Mouse (Mus musculus): ENCODE results near the gene Abcb6. TPM values are rescaled to one million over a fixed set of nuclear protein-coding genes. Genes with fewer than 3 reads are reported as not detected.

The Abcb6 gene
- polyA plus RNA-seq, 1 experiment from 2014 or later = 9.4 TPM

GRCm38 (mm10) chr1:75221538-75221937, 41.3 kb upstream of the Abcb6 start:
- Histone ChIP-seq H3K9ac (replicated peaks; ENCODE audit: low read depth) (no peak overlapping the region), H3K36me3 (ENCODE audit: insufficient read depth, low read length) (no peaks in the 10 kb centered on the region), H3K4me1 (ENCODE audit: insufficient read depth, low read depth, low read length) (peaks cover 6% of the 10 kb centered on the region), H3K4me3 (ENCODE audit: low read depth, low read length) (no peak overlapping the region), H3K27ac (ENCODE audit: low read length) (no peak overlapping the region), H3K9me3 (ENCODE audit: low read length) (no peaks in the 10 kb centered on the region), H3K27me3 (replicated peaks; ENCODE audit: insufficient read depth, low read length) (peaks cover 3% of the 10 kb centered on the region), H3K4me2 (replicated peaks; ENCODE audit: low read depth, low read length) (no peak overlapping the region)
- ATAC-seq (no peak), DNase-seq (ENCODE audit: low spot score) (no peak)
- TF ChIP-seq EP300 (IDR thresholded peaks at IDR 0.05) (no peak), CTCF (IDR thresholded peaks at IDR 0.05) (no peak)
- 75% methylated on average over 3 of the region's 3 CpGs for WGBS

DNA sequence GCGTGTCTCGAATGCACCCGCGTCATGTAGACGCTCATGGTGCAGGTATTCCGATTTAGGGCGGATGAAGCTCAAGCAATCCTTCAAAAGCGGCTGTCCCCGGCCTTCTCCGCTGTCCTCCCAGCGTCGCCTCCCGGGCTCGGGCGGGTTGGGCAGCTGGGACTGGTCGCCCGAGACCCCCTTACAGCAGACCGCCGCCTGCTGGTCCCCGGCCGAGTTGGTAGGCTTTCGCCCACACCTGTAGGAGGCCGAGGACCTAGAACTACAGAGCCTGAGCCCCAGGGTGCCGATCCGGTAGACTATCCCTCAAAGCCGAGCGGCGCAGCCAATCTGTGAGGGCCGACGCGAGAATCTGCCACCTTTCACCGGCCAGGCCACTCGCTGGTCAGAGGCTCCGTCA, 39.3 kb upstream of the Abcb6 start, which contains the start of gene Tuba4a:
TSS of gene Tuba4a (minus strand) at position 335 of the 400 bp plus-strand sequence.
- WGBS = 0% methylated on average over 34 of the region's 34 CpGs
- no peak for TF ChIP-seq EP300 (IDR thresholded peaks at IDR 0.05)
- peak; percentile 42 for TF ChIP-seq CTCF (IDR thresholded peaks at IDR 0.05)
- peak within 1 kb of the TSS; percentile 54 for H3K4me3 ChIP-seq (ENCODE audit: low read depth, low read length)
- peak within 1 kb of the TSS; percentile 77 for H3K27ac ChIP-seq (ENCODE audit: low read length)
- DNase-seq (ENCODE audit: low spot score) (no peak), ATAC-seq (peak; percentile 59)
- no peaks in the 10 kb centered on the region for H3K9me3 ChIP-seq (ENCODE audit: low read length)
- peak within 1 kb of the TSS; percentile 46 for H3K9ac ChIP-seq (replicated peaks; ENCODE audit: low read depth)
- peaks cover 3% of the 10 kb centered on the region for H3K27me3 ChIP-seq (replicated peaks; ENCODE audit: insufficient read depth, low read length)
- H3K4me1 ChIP-seq (ENCODE audit: insufficient read depth, low read depth, low read length) = peaks cover 6% of the 10 kb centered on the region
- peaks cover 5% of the 10 kb centered on the region; the same call in 1 of the 2 replicates for H3K36me3 ChIP-seq (ENCODE audit: insufficient read depth, low read length)
- H3K4me2 ChIP-seq (replicated peaks; ENCODE audit: low read depth, low read length) = peak within 1 kb of the TSS; percentile 78

GRCm38 (mm10) chr1:75219078-75219477, 38.9 kb upstream of the Abcb6 start:
- Histone ChIP-seq H3K27ac (ENCODE audit: low read length) (peak overlapping the region; percentile 77), H3K27me3 (replicated peaks; ENCODE audit: insufficient read depth, low read length) (peaks cover 3% of the 10 kb centered on the region), H3K4me1 (ENCODE audit: insufficient read depth, low read depth, low read length) (peaks cover 6% of the 10 kb centered on the region), H3K9ac (replicated peaks; ENCODE audit: low read depth) (peak overlapping the region; percentile 46), H3K36me3 (ENCODE audit: insufficient read depth, low read length) (peaks cover 5% of the 10 kb centered on the region; the same call in 1 of the 2 replicates), H3K9me3 (ENCODE audit: low read length) (no peaks in the 10 kb centered on the region), H3K4me2 (replicated peaks; ENCODE audit: low read depth, low read length) (peak overlapping the region; percentile 78), H3K4me3 (ENCODE audit: low read depth, low read length) (peak overlapping the region; percentile 54)
- ATAC-seq (peak; percentile 96), DNase-seq (ENCODE audit: low spot score) (peak; percentile 92)
- under 1% methylated on average over 24 of the region's 24 CpGs for WGBS
- TF ChIP-seq CTCF (IDR thresholded peaks at IDR 0.05) (peak; percentile 49), EP300 (IDR thresholded peaks at IDR 0.05) (no peak)

DNA sequence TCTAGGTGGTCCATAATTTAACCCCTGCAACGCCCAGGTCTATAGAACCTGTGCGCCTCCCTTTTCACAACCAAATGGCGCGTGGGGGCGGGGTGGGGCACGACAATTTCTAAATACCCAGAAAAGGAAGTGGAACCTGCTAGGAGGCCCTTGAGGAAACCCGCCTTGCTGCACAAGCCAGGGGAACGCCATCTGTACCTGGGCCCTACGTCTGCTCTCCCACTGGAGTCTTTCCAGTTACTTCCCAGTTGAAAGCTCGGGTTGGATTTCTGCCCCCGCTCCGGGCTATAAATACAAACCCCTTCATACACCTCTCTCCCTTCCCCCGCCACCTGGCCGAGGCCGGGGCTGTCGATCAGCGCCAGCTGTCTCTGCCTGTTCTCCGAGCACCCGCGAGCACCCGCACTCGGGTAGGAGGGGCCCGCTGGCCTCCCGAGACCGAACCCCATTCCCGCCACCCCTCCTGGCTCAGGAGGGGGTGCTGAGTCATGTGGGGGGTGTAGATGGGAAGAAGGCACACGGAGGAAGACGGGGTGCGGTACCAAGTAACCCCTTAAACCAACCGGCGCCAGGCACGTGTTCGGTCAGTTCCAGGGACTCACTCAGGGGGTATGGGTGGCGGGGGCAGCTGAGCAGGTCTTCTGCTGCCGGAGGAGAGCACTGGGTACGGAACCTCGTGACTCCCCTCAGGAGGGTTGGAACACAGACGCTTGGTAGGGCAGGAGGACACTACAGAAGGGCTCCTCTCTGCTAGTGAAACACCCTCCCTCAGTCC, 38.2 kb upstream of the Abcb6 start:
- TF ChIP-seq CTCF (IDR thresholded peaks at IDR 0.05) (no peak), EP300 (IDR thresholded peaks at IDR 0.05) (no peak)
- H3K27ac ChIP-seq (ENCODE audit: low read length) = peak overlapping the region; percentile 72
- under 1% methylated on average over 38 of the region's 38 CpGs for WGBS
- H3K4me1 ChIP-seq (ENCODE audit: insufficient read depth, low read depth, low read length) = peaks cover 6% of the 10 kb centered on the region
- peaks cover 10% of the 10 kb centered on the region; the same call in 1 of the 2 replicates for H3K36me3 ChIP-seq (ENCODE audit: insufficient read depth, low read length)
- peak overlapping the region; percentile 46 for H3K9ac ChIP-seq (replicated peaks; ENCODE audit: low read depth)
- peak; percentile 33 for ATAC-seq
- DNase-seq (ENCODE audit: low spot score) = peak; percentile 60
- H3K9me3 ChIP-seq (ENCODE audit: low read length) = no peaks in the 10 kb centered on the region
- H3K27me3 ChIP-seq (replicated peaks; ENCODE audit: insufficient read depth, low read length) = peaks cover 3% of the 10 kb centered on the region
- peak overlapping the region; percentile 54 for H3K4me3 ChIP-seq (ENCODE audit: low read depth, low read length)
- H3K4me2 ChIP-seq (replicated peaks; ENCODE audit: low read depth, low read length) = peak overlapping the region; percentile 78

- Histone ChIP-seq H3K4me2 (replicated peaks; ENCODE audit: low read depth, low read length) (peak overlapping the region; percentile 78), H3K4me1 (ENCODE audit: insufficient read depth, low read depth, low read length) (peaks cover 6% of the 10 kb centered on the region), H3K9ac (replicated peaks; ENCODE audit: low read depth) (peak overlapping the region; percentile 46; the same call in 1 of the 2 replicates), H3K27ac (ENCODE audit: low read length) (0 out of 2 replicates have a peak overlapping the region, but pooled peaks have one; percentile 72), H3K9me3 (ENCODE audit: low read length) (no peaks in the 10 kb centered on the region), H3K36me3 (ENCODE audit: insufficient read depth, low read length) (peaks cover 10% of the 10 kb centered on the region; the same call in 1 of the 2 replicates), H3K27me3 (replicated peaks; ENCODE audit: insufficient read depth, low read length) (peaks cover 3% of the 10 kb centered on the region), H3K4me3 (ENCODE audit: low read depth, low read length) (peak overlapping the region; percentile 54)
- DNase-seq (ENCODE audit: low spot score) = no peak
- TF ChIP-seq EP300 (IDR thresholded peaks at IDR 0.05) = no peak
- TF ChIP-seq CTCF (IDR thresholded peaks at IDR 0.05) = no peak
- ATAC-seq = no peak
- WGBS = 3% methylated on average over 6 of the region's 6 CpGs
Measured at GRCm38 (mm10) chr1:75217893-75218226, 37.7 kb upstream of the Abcb6 start.

- peaks cover 3% of the 10 kb centered on the region; the same call in 1 of the 2 replicates for H3K27me3 ChIP-seq (replicated peaks; ENCODE audit: insufficient read depth, low read length)
- peak overlapping the region; percentile 78; the same call in 1 of the 2 replicates for H3K4me2 ChIP-seq (replicated peaks; ENCODE audit: low read depth, low read length)
- ATAC-seq (no peak), DNase-seq (ENCODE audit: low spot score) (no peak)
- H3K9ac ChIP-seq (replicated peaks; ENCODE audit: low read depth) = no peak overlapping the region
- H3K4me1 ChIP-seq (ENCODE audit: insufficient read depth, low read depth, low read length) = peaks cover 6% of the 10 kb centered on the region
- H3K27ac ChIP-seq (ENCODE audit: low read length) = no peak overlapping the region
- H3K36me3 ChIP-seq (ENCODE audit: insufficient read depth, low read length) = peaks cover 10% of the 10 kb centered on the region; the same call in 1 of the 2 replicates
- no peak overlapping the region for H3K4me3 ChIP-seq (ENCODE audit: low read depth, low read length)
- TF ChIP-seq EP300 (IDR thresholded peaks at IDR 0.05) (no peak), CTCF (IDR thresholded peaks at IDR 0.05) (no peak)
- no peaks in the 10 kb centered on the region for H3K9me3 ChIP-seq (ENCODE audit: low read length)
- WGBS = 62% methylated on average over 13 of the region's 13 CpGs
Measured at GRCm38 (mm10) chr1:75216797-75217585, 36.8 kb upstream of the Abcb6 start.
